Mouse (Mus musculus): Measurements from ENCODE around the gene Rnf166. TPM values are rescaled to one million over a fixed set of nuclear protein-coding genes. Genes with fewer than 3 reads are reported as not detected.
A peak's percentile ranks its signal among the peaks of the same experiment; 100 is the strongest.

Gene Rnf166
- polyA plus RNA-seq, 1 experiment from 2014 or later, result 17.3 TPM

- H3K4me3 ChIP-seq, result no peak overlapping the region
- no peak overlapping the region for H3K9ac ChIP-seq
- no peaks in the 10 kb centered on the region for H3K4me1 ChIP-seq
- H3K27me3 ChIP-seq (replicated peaks), result no peaks in the 10 kb centered on the region
- no peak overlapping the region for H3K27ac ChIP-seq
- 78% methylated on average over 17 of the region's 17 CpGs for WGBS (ENCODE audit: insufficient replicate concordance)
- no peak overlapping the region for H3K4me2 ChIP-seq
- peaks cover 100% of the 10 kb centered on the region for H3K36me3 ChIP-seq
- no peaks in the 10 kb centered on the region for H3K9me3 ChIP-seq (replicated peaks)
- no peak for ATAC-seq
These were observed 22.0 kb upstream of the Rnf166 start for GRCm38 (mm10) chr8:122497912-122498311.

- no peak for ATAC-seq
- Histone ChIP-seq H3K27me3 (replicated peaks) (no peaks in the 10 kb centered on the region), H3K9me3 (replicated peaks) (no peaks in the 10 kb centered on the region), H3K27ac (no peak overlapping the region), H3K4me3 (no peak overlapping the region), H3K36me3 (peaks cover 100% of the 10 kb centered on the region), H3K4me2 (no peak overlapping the region), H3K4me1 (no peaks in the 10 kb centered on the region), H3K9ac (no peak overlapping the region)
- WGBS (ENCODE audit: insufficient replicate concordance), result 86% methylated on average over 12 of the region's 12 CpGs
These were observed 21.3 kb upstream of the Rnf166 start for GRCm38 (mm10) chr8:122497016-122497734.

GRCm38 (mm10) chr8:122488387-122488786, 12.5 kb upstream of the Rnf166 start:
- WGBS (ENCODE audit: insufficient replicate concordance), result 92% methylated on average over 9 of the region's 9 CpGs

DNA sequence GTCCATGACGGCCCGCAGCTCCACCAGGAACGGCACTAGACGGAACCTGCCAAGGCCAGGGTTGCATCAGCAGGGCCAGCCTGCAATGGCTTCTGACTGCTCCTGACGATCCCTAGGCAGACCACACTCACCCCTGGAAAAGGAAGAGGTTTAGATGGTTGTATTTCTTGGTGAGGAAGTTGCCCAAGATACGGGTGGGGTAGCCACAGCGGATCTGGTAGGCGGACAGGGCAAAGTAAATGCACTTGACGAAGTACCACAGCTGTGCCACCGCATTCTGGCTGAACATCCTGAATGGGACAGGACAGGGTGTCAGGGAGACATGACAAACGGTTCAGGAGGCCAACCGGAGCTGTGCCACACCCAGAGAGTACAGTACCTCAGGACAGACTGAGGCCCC, 9.0 kb upstream of the Rnf166 start:
- Histone ChIP-seq H3K4me1 (no peaks in the 10 kb centered on the region), H3K27me3 (replicated peaks) (no peaks in the 10 kb centered on the region), H3K27ac (no peak overlapping the region), H3K9ac (no peak overlapping the region), H3K4me3 (no peak overlapping the region), H3K36me3 (peaks cover 100% of the 10 kb centered on the region), H3K4me2 (no peak overlapping the region), H3K9me3 (replicated peaks) (no peaks in the 10 kb centered on the region)
- 74% methylated on average over 12 of the region's 12 CpGs for WGBS (ENCODE audit: insufficient replicate concordance)
- ATAC-seq, result no peak

More at GRCm38 (mm10) chr8:122488387-122488786, 12.5 kb upstream of the Rnf166 start:
- Histone ChIP-seq H3K4me2 (no peak overlapping the region), H3K36me3 (peaks cover 99% of the 10 kb centered on the region), H3K9me3 (replicated peaks) (no peaks in the 10 kb centered on the region), H3K9ac (no peak overlapping the region), H3K27ac (no peak overlapping the region), H3K27me3 (replicated peaks) (no peaks in the 10 kb centered on the region), H3K4me3 (no peak overlapping the region), H3K4me1 (no peaks in the 10 kb centered on the region)
- no peak for ATAC-seq

GRCm38 (mm10) chr8:122483877-122484276, 8.0 kb upstream of the Rnf166 start:
- no peaks in the 10 kb centered on the region for H3K27me3 ChIP-seq (replicated peaks)
- H3K9me3 ChIP-seq (replicated peaks), result no peaks in the 10 kb centered on the region
- H3K4me3 ChIP-seq, result no peak overlapping the region
- peaks cover 100% of the 10 kb centered on the region for H3K36me3 ChIP-seq
- no peaks in the 10 kb centered on the region for H3K4me1 ChIP-seq
- H3K4me2 ChIP-seq, result no peak overlapping the region
- WGBS (ENCODE audit: insufficient replicate concordance), result 89% methylated on average over 7 of the region's 7 CpGs
- no peak overlapping the region for H3K27ac ChIP-seq
- no peak for ATAC-seq
- no peak overlapping the region for H3K9ac ChIP-seq

GRCm38 (mm10) chr8:122482448-122482847, 6.6 kb upstream of the Rnf166 start:
- H3K4me3 ChIP-seq, result no peak overlapping the region
- 0 out of 2 replicates have a peak, but pooled peaks have one; percentile 12 for ATAC-seq
- H3K27ac ChIP-seq, result no peak overlapping the region
- H3K36me3 ChIP-seq, result peaks cover 100% of the 10 kb centered on the region
- no peak overlapping the region for H3K9ac ChIP-seq
- H3K27me3 ChIP-seq (replicated peaks), result no peaks in the 10 kb centered on the region
- peaks cover 7% of the 10 kb centered on the region for H3K4me1 ChIP-seq
- 90% methylated on average over 8 of the region's 8 CpGs for WGBS (ENCODE audit: insufficient replicate concordance)
- no peaks in the 10 kb centered on the region for H3K9me3 ChIP-seq (replicated peaks)
- no peak overlapping the region for H3K4me2 ChIP-seq

- peaks cover 60% of the 10 kb centered on the region for H3K36me3 ChIP-seq
- no peaks in the 10 kb centered on the region for H3K27me3 ChIP-seq (replicated peaks)
- peak overlapping the region; percentile 94 for H3K9ac ChIP-seq
- H3K4me3 ChIP-seq, result peak overlapping the region; percentile 99
- H3K27ac ChIP-seq, result peak overlapping the region; percentile 81
- peak overlapping the region; percentile 95 for H3K4me2 ChIP-seq
- 3% methylated on average over 16 of the region's 16 CpGs for WGBS (ENCODE audit: insufficient replicate concordance)
- no peaks in the 10 kb centered on the region for H3K9me3 ChIP-seq (replicated peaks)
- peak; percentile 55 for ATAC-seq
- peaks cover 44% of the 10 kb centered on the region for H3K4me1 ChIP-seq
These were observed 808 bp downstream of the Rnf166 start for GRCm38 (mm10) chr8:122474951-122475560.

DNA sequence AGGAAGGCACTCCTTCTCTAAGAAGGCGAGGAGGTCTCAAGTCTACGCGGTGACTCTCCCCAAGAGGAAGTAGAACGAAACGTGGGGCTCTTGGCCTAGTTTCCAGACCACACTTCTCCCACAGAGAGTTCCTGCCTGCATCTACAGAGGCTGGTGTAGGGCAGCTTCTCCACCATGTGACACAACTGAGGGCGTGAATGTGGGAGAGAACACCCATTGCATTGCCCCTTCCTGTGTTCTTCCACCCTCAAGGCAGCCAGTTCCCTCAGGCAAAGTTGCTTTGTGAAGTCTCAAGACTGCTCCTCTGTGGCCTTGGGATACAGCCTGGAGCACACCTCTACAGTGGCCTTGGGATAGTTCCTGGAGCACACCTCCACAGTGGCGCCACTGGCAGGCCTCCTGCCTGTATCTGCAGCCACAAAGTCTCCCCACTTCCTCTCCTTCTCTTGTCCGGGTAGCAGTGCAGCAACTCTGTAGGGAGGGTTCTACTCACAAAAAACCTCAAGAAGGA, 1.9 kb downstream of the Rnf166 start:
- H3K4me3 ChIP-seq, result peak overlapping the region; percentile 99; the same call in 1 of the 2 replicates

DNA sequence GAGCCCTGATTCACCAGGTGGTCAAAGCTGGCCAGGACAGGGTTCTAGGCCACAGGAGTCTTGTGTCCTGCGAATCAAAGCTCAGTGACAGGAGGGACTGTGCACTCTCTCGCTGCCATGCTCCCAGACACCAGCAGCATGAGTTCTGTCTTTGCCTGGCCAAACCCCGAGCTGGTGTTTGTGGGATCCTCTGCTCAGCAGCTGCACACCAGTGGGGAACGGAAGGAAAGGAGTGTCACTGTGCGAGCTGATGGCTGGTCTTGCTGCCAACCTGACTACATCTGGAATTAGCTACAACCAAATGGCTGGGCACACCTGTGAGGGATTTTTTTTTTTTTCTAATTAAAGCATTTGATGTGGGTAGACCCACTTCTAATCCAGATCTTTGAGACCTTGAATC, 5.2 kb downstream of the Rnf166 start:
- Histone ChIP-seq H3K36me3 (peaks cover 68% of the 10 kb centered on the region), H3K27ac (no peak overlapping the region), H3K4me1 (peaks cover 37% of the 10 kb centered on the region), H3K9me3 (replicated peaks) (no peaks in the 10 kb centered on the region), H3K27me3 (replicated peaks) (no peaks in the 10 kb centered on the region), H3K4me2 (no peak overlapping the region), H3K9ac (no peak overlapping the region), H3K4me3 (no peak overlapping the region)
- ATAC-seq, result no peak
- 75% methylated on average over 5 of the region's 5 CpGs for WGBS (ENCODE audit: insufficient replicate concordance)

More for the DNA sequence above, 1.9 kb downstream of the Rnf166 start:
- no peaks in the 10 kb centered on the region for H3K27me3 ChIP-seq (replicated peaks)
- H3K9ac ChIP-seq, result no peak overlapping the region
- 48% methylated on average over 8 of the region's 8 CpGs for WGBS (ENCODE audit: insufficient replicate concordance)
- H3K4me2 ChIP-seq, result peak overlapping the region; percentile 95
- no peak for ATAC-seq
- peak overlapping the region; percentile 63 for H3K27ac ChIP-seq
- peaks cover 59% of the 10 kb centered on the region for H3K36me3 ChIP-seq
- H3K4me1 ChIP-seq, result peaks cover 51% of the 10 kb centered on the region
- H3K9me3 ChIP-seq (replicated peaks), result no peaks in the 10 kb centered on the region

DNA sequence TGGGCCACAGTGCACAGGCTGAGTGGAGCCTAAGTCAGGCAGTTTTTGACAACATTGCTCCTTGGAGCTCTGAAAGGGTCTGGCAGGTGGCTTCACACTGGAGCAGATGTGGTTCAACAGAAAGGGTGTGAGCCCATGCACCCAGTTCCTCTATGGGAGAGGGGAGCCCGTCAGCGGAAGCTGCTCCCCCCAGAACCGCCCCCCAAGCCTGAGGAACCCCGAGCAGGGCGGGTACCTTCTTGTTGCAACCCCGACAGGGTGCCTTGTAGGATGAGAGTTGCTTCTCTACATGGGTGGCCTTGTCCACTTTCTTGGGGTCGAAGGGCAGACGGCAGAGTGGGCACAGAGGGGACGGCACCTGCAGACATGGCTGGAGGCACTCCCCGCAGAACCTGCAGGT, 5.9 kb downstream of the Rnf166 start:
- Histone ChIP-seq H3K4me1 (peaks cover 39% of the 10 kb centered on the region), H3K4me3 (no peak overlapping the region), H3K9ac (no peak overlapping the region), H3K27me3 (replicated peaks) (no peaks in the 10 kb centered on the region), H3K4me2 (no peak overlapping the region), H3K9me3 (replicated peaks) (no peaks in the 10 kb centered on the region), H3K27ac (no peak overlapping the region), H3K36me3 (peaks cover 70% of the 10 kb centered on the region)
- 89% methylated on average over 10 of the region's 10 CpGs for WGBS (ENCODE audit: insufficient replicate concordance)
- ATAC-seq, result no peak

- Histone ChIP-seq H3K27ac (no peak overlapping the region), H3K4me3 (no peak overlapping the region), H3K9ac (no peak overlapping the region), H3K9me3 (replicated peaks) (no peaks in the 10 kb centered on the region), H3K4me2 (no peak overlapping the region), H3K36me3 (peaks cover 70% of the 10 kb centered on the region), H3K27me3 (replicated peaks) (no peaks in the 10 kb centered on the region), H3K4me1 (peaks cover 39% of the 10 kb centered on the region)
- WGBS (ENCODE audit: insufficient replicate concordance), result 66% methylated on average over 6 of the region's 6 CpGs
- no peak for ATAC-seq
These were observed 6.5 kb downstream of the Rnf166 start for GRCm38 (mm10) chr8:122469407-122469806.

DNA sequence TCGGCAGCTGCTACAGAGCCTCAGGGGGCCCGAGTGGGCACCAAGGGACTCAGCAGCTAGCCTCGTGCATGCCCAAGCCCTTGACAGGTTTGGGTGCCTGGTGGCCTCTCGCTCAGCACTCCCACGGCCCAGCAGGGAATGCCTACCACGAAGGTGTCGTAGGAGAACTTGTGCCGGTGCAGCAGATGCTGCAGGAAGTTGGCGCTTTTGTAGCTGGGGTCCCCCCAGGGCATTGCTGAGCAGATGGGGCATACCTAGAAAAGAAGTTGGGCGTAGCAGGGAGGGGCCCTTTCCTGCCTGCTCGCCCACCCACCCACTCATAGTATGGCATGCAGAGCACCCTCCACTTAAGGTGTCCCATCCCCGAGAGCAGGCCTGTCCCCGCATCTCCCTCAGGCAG, 8.0 kb downstream of the Rnf166 start:
- H3K27ac ChIP-seq, result no peak overlapping the region
- no peak overlapping the region for H3K4me2 ChIP-seq
- H3K36me3 ChIP-seq, result peaks cover 56% of the 10 kb centered on the region
- H3K9me3 ChIP-seq (replicated peaks), result no peaks in the 10 kb centered on the region
- H3K27me3 ChIP-seq (replicated peaks), result peaks cover 4% of the 10 kb centered on the region; the same call in 1 of the 2 replicates
- peaks cover 40% of the 10 kb centered on the region for H3K4me1 ChIP-seq
- H3K9ac ChIP-seq, result no peak overlapping the region
- H3K4me3 ChIP-seq, result no peak overlapping the region
- WGBS (ENCODE audit: insufficient replicate concordance), result 83% methylated on average over 13 of the region's 13 CpGs
- no peak for ATAC-seq
